In the genomic region with DNA sequence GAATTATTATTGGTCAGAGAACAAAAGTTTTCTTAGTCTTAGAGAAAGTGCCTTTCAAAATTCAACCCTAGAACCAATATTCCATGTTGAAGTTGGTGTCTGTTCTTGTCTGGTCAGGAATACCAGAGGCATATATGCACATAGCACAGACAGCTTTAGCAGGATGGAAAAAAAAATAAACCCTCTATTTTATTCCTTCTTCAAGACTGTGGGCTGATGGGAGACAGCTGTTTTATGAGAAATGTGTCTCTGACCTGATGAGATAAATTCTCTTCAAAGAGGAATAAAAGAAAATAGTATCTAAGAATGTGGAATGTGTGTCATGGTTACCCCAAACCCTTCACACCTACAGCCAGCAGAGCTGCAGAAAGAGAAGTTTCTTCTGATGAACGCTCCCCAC, we compare ENCODE assay signal across 23 mouse cellular contexts.
"Had no signal": no experiment of that assay in that cellular context is flagged by ENCODE, and none has a peak within 500 bp of the region (broad histone marks: within the 10 kb centered on the region; RNA-seq: fewer than 3 reads in every experiment).

No protein-coding gene starts in this region.

- DNase-seq: forebrain, postnatal 0 days; gastrocnemius, postnatal 14 days; gastrocnemius, postnatal 36 days; heart, adult 18-20 months; heart, postnatal 10 days; heart, postnatal 36 days; kidney, adult 11 months; kidney, adult 2 months; kidney, postnatal 10 days; kidney, postnatal 36 days; layer of hippocampus, adult 9-11 months; layer of hippocampus, postnatal 36 days; left cerebral cortex, postnatal 4 days had no signal

- H3K27me3 ChIP-seq: forebrain, embryonic 15.5 days; heart, embryonic 12.5 days; hindbrain, embryonic 13.5 days; hindbrain, embryonic 15.5 days; limb, embryonic 15.5 days; liver, embryonic 12.5 days had no signal

- H3K9me3 ChIP-seq: forebrain, embryonic 15.5 days; heart, embryonic 10.5 days; heart, embryonic 12.5 days; hindbrain, embryonic 13.5 days; hindbrain, embryonic 15.5 days; limb, embryonic 13.5 days; limb, embryonic 15.5 days; liver, embryonic 12.5 days had no signal

- H3K36me3 ChIP-seq: forebrain, embryonic 15.5 days; heart, embryonic 10.5 days; heart, embryonic 12.5 days; hindbrain, embryonic 13.5 days; hindbrain, embryonic 15.5 days; limb, embryonic 13.5 days; limb, embryonic 15.5 days; liver, embryonic 12.5 days had no signal

- H3K9ac ChIP-seq: forebrain, embryonic 15.5 days; forebrain, postnatal 0 days; heart, embryonic 12.5 days; hindbrain, embryonic 13.5 days; hindbrain, embryonic 15.5 days; limb, embryonic 13.5 days; limb, embryonic 15.5 days; liver, embryonic 12.5 days had no signal

- H3K4me1 ChIP-seq: hindbrain, embryonic 15.5 days; liver, embryonic 12.5 days had no signal

- ATAC-seq: forebrain, embryonic 15.5 days; forebrain, postnatal 0 days; hindbrain, postnatal 0 days; intestine, embryonic 16.5 days; liver, embryonic 12.5 days had no signal

- H3K4me3 ChIP-seq: forebrain, embryonic 15.5 days; heart, embryonic 10.5 days; heart, embryonic 12.5 days; hindbrain, embryonic 13.5 days; hindbrain, embryonic 15.5 days; limb, embryonic 13.5 days; limb, embryonic 15.5 days; liver, embryonic 12.5 days had no signal

- H3K27ac ChIP-seq: forebrain, embryonic 15.5 days; heart, embryonic 10.5 days; hindbrain, embryonic 13.5 days; hindbrain, embryonic 15.5 days; hindbrain, postnatal 0 days; limb, embryonic 13.5 days; limb, embryonic 15.5 days; liver, embryonic 12.5 days had no signal

- H3K4me2 ChIP-seq: forebrain, embryonic 15.5 days; heart, embryonic 12.5 days; hindbrain, embryonic 13.5 days; hindbrain, embryonic 15.5 days; limb, embryonic 15.5 days; liver, embryonic 12.5 days had no signal
